Mouse (Mus musculus): ENCODE measurements around the gene Ptgfr. TPM values are rescaled to one million over a fixed set of nuclear protein-coding genes. Genes with fewer than 3 reads are reported as not detected.

Ptgfr gene
- polyA plus RNA-seq, 1 experiment from 2014 or later: 0.44 TPM

DNA sequence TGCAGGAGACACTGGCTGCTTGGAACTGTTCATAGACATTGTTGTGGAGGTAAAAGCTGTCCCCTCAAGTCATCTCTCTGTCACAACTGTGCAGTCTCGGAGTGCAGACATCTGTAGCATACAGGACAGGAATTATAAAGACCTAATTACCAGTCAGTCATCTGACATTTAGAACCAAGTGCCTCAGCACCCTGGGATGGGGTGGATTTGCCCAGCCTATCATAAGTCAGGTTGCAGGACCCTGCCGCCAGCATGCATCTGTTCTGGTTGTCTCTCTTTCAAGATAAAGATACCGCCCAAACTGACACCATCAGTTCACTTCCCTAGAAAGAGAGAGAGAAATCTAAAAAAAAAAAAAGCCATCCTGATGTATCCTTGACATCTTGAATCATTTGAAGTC lies 1.6 kb downstream of the Ptgfr start:
- no peak for ATAC-seq
- no peak overlapping the region for H3K9ac ChIP-seq (replicated peaks)
- no peak overlapping the region for H3K4me3 ChIP-seq (replicated peaks)
- H3K27ac ChIP-seq: no peak overlapping the region
- H3K36me3 ChIP-seq: no peaks in the 10 kb centered on the region
- H3K4me1 ChIP-seq (replicated peaks): peaks cover 15% of the 10 kb centered on the region
- 36% methylated on average over 3 of the region's 3 CpGs for WGBS
- H3K4me2 ChIP-seq (replicated peaks): no peak overlapping the region
- peaks cover 29% of the 10 kb centered on the region for H3K27me3 ChIP-seq
- no peaks in the 10 kb centered on the region for H3K9me3 ChIP-seq

DNA sequence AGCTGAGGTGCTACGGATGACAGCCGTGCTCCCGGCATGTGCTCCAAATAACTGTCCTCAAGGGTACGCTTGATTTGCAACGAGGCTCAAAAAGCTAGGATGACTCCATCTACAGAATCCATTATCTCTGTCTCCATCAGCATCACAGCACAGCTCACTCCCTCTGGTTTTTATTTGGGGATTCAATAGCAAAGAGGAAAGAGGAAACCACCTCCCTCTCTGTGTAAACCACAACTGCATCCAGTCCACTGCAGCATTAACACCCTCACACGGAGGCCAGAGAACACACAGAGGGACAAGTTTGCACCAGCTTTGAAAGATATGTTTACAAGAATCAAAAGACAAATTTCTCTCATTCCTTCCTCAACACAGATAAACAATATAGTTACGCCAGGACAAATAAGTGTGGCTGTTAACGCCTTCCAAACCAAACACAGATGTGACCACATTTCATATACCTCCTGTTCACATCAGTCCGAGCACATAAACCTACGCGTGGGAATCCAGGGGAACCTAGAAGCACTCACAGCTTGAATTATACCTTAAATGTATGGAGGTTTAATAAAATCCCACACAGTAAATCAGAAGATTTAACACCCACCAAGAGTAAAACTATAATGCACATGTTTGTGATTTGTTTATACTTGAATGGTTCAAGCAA lies 9.3 kb downstream of the Ptgfr start:
- Histone ChIP-seq H3K4me3 (replicated peaks) (no peak overlapping the region), H3K9me3 (no peaks in the 10 kb centered on the region), H3K4me2 (replicated peaks) (no peak overlapping the region), H3K4me1 (replicated peaks) (no peaks in the 10 kb centered on the region), H3K27me3 (no peaks in the 10 kb centered on the region), H3K9ac (replicated peaks) (no peak overlapping the region), H3K36me3 (no peaks in the 10 kb centered on the region), H3K27ac (no peak overlapping the region)
- WGBS: 89% methylated on average over 11 of the region's 11 CpGs
- ATAC-seq: no peak

DNA sequence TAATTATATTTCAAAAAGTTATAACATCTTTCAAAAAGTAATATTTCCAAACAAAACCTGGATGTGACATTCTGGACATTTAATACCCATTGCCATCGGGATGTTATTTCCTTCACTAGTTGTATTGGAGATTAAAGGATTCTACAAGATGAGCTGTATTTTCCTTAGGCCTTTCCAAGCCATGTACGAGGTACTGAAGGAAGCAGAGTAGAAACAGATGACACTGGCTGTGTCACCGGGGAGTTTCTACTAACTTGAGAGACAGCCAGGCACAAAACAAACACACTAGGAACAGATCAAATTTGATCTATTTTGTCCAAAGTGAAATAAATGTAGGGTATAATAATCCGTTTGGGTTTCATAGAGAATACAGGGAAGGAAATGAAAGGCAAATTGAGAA lies 17.6 kb downstream of the Ptgfr start:
- H3K4me3 ChIP-seq (replicated peaks): no peak overlapping the region
- no peak overlapping the region for H3K27ac ChIP-seq
- WGBS: 86% methylated on average over 4 of the region's 4 CpGs
- no peak for ATAC-seq
- no peak overlapping the region for H3K4me2 ChIP-seq (replicated peaks)
- no peaks in the 10 kb centered on the region for H3K36me3 ChIP-seq
- H3K4me1 ChIP-seq (replicated peaks): no peaks in the 10 kb centered on the region
- H3K9ac ChIP-seq (replicated peaks): no peak overlapping the region
- no peaks in the 10 kb centered on the region for H3K9me3 ChIP-seq
- H3K27me3 ChIP-seq: no peaks in the 10 kb centered on the region

DNA sequence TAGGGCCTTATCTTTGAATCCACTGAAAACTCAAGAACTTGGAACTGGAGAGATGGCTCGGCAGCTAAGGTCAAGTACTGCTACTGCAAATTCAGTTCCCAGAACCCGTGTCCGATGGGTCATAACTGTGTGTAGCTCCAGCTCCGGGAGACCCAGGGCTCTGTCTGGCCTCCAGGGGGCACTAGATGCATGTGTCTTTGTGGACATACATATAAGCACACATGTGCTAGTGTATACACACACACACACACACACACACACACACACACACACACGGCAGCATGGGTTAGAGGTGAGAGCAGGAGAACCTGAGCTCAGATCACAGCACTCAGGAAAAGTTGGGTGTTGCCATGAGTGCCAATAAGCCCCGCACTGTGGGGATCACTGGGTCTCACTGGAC lies 19.2 kb downstream of the Ptgfr start:
- no peak overlapping the region for H3K4me3 ChIP-seq (replicated peaks)
- no peak overlapping the region for H3K4me2 ChIP-seq (replicated peaks)
- no peaks in the 10 kb centered on the region for H3K9me3 ChIP-seq
- ATAC-seq: no peak
- H3K36me3 ChIP-seq: no peaks in the 10 kb centered on the region
- H3K9ac ChIP-seq (replicated peaks): no peak overlapping the region
- H3K27ac ChIP-seq: no peak overlapping the region
- 75% methylated on average over 6 of the region's 6 CpGs for WGBS
- H3K27me3 ChIP-seq: no peaks in the 10 kb centered on the region
- no peaks in the 10 kb centered on the region for H3K4me1 ChIP-seq (replicated peaks)

DNA sequence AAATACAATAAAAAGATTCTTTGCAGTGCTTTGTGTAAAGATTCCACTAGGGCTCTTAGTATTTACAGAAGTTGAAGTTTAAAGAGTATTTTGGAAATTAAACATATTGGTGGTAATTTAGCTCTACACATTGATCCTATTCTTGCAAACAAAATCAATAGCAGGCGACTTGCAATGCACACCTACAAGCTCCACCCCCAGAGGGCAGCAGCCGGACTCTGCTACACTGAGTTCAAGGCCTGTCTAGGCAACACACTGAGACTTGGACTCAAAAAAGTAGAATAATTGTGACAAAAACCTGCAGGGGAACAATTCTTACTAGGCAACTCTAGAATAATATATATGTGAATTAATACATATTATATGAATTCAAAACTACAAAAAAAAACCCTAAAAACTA lies 28.8 kb downstream of the Ptgfr start:
- no peaks in the 10 kb centered on the region for H3K36me3 ChIP-seq
- no peaks in the 10 kb centered on the region for H3K27me3 ChIP-seq

DNA sequence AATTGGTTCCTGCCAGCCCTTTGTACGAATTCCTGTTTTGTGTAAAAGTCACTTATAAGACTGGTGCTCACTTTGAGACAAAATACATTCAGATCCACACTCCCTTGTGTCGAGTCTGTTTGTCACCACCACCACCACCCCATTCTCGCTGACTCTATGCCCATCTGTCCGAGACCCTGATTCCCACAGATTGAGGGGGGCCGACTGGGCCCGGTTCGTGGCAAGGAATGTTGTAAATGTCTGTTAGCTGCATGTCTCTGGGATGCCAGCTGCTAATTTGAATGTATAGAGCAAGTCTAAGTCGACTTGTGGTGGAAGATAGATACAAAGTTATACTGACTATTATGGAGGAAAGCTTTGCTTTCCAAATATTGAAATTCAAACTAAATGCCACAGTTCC lies 48.8 kb downstream of the Ptgfr start:
- 88% methylated on average over 8 of the region's 8 CpGs for WGBS
- no peak for ATAC-seq
- no peak overlapping the region for H3K27ac ChIP-seq
- H3K4me2 ChIP-seq (replicated peaks): no peak overlapping the region
- H3K9ac ChIP-seq (replicated peaks): no peak overlapping the region
- no peak overlapping the region for H3K4me3 ChIP-seq (replicated peaks)
- H3K36me3 ChIP-seq: no peaks in the 10 kb centered on the region
- H3K4me1 ChIP-seq (replicated peaks): no peaks in the 10 kb centered on the region
- no peaks in the 10 kb centered on the region for H3K9me3 ChIP-seq
- H3K27me3 ChIP-seq: no peaks in the 10 kb centered on the region

More for the DNA sequence above, 28.8 kb downstream of the Ptgfr start:
- no peak overlapping the region for H3K4me3 ChIP-seq (replicated peaks)
- H3K4me1 ChIP-seq (replicated peaks): no peaks in the 10 kb centered on the region
- no peak overlapping the region for H3K27ac ChIP-seq
- WGBS: 73% methylated on average over 2 of the region's 2 CpGs
- no peak overlapping the region for H3K4me2 ChIP-seq (replicated peaks)
- no peak for ATAC-seq
- no peak overlapping the region for H3K9ac ChIP-seq (replicated peaks)
- H3K9me3 ChIP-seq: no peaks in the 10 kb centered on the region

DNA sequence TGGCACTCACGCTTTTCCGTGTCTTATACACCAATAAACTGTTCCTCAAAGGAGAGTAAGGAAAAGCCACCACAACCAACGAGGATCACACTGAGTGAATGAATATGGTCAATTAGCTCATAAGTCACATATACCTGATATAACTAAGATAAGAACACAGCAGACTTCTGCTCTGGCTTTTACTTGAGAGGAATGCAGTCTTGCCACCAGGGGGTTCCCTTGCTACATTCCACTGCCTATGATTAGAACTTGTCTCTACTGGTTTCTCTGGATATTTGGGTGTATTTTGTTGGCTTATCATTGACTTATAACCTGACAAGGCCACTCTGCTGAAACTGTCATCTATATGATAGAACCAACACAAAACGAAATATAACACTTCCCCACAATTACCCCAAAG lies 62.3 kb downstream of the Ptgfr start:
- ATAC-seq: no peak

DNA sequence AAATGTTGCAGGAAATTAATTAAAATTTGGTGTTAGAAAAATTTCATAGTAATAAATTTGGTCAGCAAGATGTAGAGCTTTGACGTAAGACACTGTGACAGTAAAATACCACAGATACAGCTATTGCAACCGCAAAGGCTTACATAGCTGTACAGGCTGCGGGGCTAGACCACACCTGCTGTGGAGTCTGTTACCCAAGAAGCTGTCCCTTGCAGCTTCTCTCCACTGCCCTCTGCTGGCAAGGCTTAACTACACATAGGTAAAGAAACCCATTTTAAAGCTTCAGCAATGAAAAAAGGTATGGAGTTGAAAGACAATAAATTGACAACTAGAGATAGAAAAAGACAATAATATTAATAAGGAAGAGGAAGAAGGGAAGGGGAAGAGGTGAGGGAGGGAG lies 66.4 kb downstream of the Ptgfr start:
- Histone ChIP-seq H3K9me3 (no peaks in the 10 kb centered on the region), H3K4me2 (replicated peaks) (no peak overlapping the region), H3K36me3 (no peaks in the 10 kb centered on the region), H3K27ac (no peak overlapping the region), H3K4me3 (replicated peaks) (no peak overlapping the region), H3K9ac (replicated peaks) (no peak overlapping the region), H3K27me3 (no peaks in the 10 kb centered on the region), H3K4me1 (replicated peaks) (no peaks in the 10 kb centered on the region)
- ATAC-seq: no peak
- 65% methylated on average over 3 of the region's 3 CpGs for WGBS

More for the DNA sequence above, 62.3 kb downstream of the Ptgfr start:
- Histone ChIP-seq H3K27me3 (no peaks in the 10 kb centered on the region), H3K27ac (no peak overlapping the region), H3K4me2 (replicated peaks) (no peak overlapping the region), H3K36me3 (no peaks in the 10 kb centered on the region), H3K4me1 (replicated peaks) (no peaks in the 10 kb centered on the region), H3K9ac (replicated peaks) (no peak overlapping the region), H3K9me3 (no peaks in the 10 kb centered on the region), H3K4me3 (replicated peaks) (no peak overlapping the region)
- WGBS: 79% methylated on average over 4 of the region's 4 CpGs

DNA sequence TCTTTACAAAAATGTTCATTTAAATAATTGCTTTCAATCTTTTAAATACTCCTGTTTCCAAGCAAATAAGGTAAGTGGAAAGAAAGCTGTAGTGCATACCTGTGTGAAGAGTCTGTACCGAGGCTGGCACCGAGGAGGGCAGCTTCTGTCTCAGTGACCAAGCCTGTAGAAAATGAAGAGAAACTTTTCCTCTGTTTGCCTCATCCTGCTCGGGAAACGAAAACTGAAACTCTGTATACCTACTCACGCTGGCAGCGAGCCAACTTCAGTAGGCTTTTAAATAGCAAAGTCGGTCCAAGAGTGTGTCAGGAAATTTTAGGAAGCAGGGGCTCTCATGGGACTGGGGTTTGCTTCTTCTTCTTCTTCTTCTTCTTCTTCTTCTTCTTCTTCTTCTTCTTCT lies 87.7 kb downstream of the Ptgfr start, which contains the start of gene Ifi44:
TSS of gene Ifi44 (minus strand) at position 224 of the 400 bp plus-strand sequence.
- no peak for ATAC-seq
- no peaks in the 10 kb centered on the region for H3K4me1 ChIP-seq (replicated peaks)
- 82% methylated on average over 7 of the region's 7 CpGs for WGBS
- H3K9ac ChIP-seq (replicated peaks): no peak within 1 kb of the TSS
- H3K4me2 ChIP-seq (replicated peaks): no peak within 1 kb of the TSS
- no peak within 1 kb of the TSS for H3K27ac ChIP-seq
- no peaks in the 10 kb centered on the region for H3K36me3 ChIP-seq
- H3K4me3 ChIP-seq (replicated peaks): no peak within 1 kb of the TSS
- peaks cover 2% of the 10 kb centered on the region; the same call in 1 of the 2 replicates for H3K9me3 ChIP-seq
- no peaks in the 10 kb centered on the region for H3K27me3 ChIP-seq

DNA sequence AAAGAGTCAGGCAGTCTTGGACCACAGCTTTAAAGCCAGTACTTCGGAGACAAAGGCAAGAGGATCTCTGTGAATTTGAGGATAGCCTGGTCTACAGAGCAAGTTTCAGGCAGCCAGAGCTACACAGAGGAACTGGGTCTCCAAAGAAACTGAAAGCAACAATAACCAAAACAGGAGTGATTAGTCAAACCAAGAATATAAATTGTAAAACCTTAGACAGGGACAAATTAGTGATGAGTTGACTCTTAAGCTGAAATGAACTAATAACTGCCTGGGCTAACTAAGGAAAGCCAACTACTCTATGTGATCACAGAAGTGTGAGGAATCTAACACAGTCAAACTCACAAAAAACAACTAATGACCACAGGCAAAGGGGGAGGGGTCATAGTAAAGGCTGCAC lies 88.9 kb downstream of the Ptgfr start:
- Histone ChIP-seq H3K36me3 (no peaks in the 10 kb centered on the region), H3K27ac (no peak overlapping the region), H3K27me3 (no peaks in the 10 kb centered on the region), H3K4me1 (replicated peaks) (no peaks in the 10 kb centered on the region), H3K4me2 (replicated peaks) (no peak overlapping the region), H3K9me3 (no peaks in the 10 kb centered on the region), H3K4me3 (replicated peaks) (no peak overlapping the region), H3K9ac (replicated peaks) (no peak overlapping the region)
- ATAC-seq: no peak
- 80% methylated on average over 1 of the region's 1 CpGs for WGBS

Other genes with a start within 250 kb of the Ptgfr start
- 0.11 TPM in 1 of 2 replicates, not detected in the other for gene Ifi44, start 87.7 kb downstream of the Ptgfr start, polyA plus RNA-seq (2015; fragmentation: Nextera tagmentation; extraction: Ambion mirVana)
- not detected in 2 replicates for gene Ifi44l, start 74.7 kb downstream of the Ptgfr start, polyA plus RNA-seq (2015; fragmentation: Nextera tagmentation; extraction: Ambion mirVana)